Mouse (Mus musculus): ENCODE measurements around the gene Cdip1.

DNA sequence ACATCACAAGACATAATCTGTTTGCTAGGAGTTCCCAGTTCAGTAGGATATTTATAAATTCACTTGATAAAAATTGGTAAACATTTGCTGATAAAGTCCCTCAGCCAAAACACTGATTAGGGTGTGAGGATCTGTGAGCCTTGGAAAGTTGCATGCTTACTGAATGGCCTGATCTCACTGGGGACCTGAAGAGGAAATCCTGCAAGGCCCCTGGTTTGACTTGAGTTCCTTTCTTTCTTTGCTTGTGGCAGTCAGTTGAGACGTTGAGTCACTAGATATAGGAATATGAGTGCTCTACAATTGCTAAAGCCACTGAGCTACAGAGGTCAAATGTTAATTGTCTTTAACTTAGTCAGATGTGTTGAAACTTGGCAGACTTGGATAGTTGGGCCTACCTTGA is 62.1 kb downstream of the Cdip1 start:
- TF ChIP-seq POU5F1 (IDR thresholded peaks at IDR 0.05; ENCODE audit: borderline replicate concordance, low read length) (no peak), CTCF (conservative IDR thresholded peaks at IDR 0.05; ENCODE audit: low read length) (no peak)

Data from E14TG2a.4 (cell line).